Mouse (Mus musculus): ENCODE data around the gene Corin.

Corin gene

GRCm38 (mm10) chr5:72435085-72435484 lies 69.2 kb downstream of the Corin start:
- DNase-seq: no peak

DNA sequence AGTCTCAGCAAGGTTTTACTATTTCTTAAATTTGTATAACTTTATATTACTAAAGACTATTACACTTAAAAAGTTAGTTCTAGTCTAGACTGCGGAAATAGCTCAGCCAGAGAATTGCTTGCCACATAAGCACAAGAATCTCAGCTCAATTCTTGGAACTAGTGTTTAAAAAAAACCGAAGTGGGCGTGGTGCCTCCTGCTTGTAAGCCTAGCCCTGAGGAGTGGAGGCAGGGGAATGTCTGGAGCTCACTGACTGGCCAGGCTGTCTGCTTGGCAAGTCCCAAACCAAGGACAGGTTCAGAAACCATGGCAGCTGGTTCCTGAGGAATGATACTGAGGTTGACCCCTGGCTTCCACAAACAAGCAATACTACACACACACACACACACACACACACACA lies 72.4 kb downstream of the Corin start:
- no peak for DNase-seq

DNA sequence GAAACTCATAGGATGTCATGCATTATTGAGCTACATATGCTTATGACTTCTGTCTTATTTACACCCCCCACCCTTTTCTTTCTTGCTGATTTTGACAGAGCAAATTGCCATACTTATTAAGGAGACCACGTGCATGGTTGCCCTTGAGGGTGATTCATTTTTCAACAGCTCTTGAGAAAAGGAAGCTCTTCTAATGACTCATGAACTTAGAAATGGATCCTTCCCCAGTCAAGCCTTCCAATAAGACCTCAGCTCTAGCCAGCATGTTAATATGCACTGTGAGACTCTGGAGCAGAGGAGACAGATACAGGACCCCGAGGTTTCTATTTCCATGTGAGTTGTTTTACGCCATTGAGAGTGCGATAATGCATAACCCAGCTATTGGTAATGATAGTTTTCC lies 76.7 kb downstream of the Corin start:
- DNase-seq: no peak

DNA sequence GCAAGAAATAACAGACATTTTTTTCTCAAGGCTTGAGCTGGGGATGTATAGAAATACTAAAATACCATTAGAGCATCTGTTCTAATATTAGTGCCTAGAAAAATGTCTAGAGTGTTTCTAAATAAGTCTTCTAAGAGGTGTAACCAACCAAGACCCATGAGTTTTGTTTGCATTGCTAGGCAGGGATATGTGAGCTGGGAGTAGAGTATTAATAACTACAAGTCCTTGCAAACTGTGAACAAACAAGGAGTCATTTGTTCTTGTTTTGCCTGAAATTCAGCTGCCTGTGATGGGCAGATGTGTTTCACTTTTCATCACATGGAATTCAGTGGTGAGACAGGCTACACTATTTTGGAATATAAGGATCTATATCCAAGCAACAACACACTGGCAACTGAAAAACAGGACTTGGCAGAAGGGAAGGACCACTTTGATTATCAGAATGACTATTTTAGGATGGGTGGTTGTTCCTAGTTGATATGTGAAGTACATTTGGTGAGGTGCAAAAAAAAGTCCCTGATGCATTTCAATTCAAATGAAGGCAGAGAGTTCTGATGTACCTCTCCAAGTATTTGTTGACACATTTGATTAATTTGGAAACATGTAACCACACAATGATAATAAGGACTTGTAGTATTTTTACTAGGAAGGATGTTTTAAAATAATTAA lies 78.8 kb downstream of the Corin start:
- no peak for DNase-seq

- DNase-seq: peak; percentile 10
Observed at GRCm38 (mm10) chr5:72411874-72412329, 92.4 kb downstream of the Corin start.

DNA sequence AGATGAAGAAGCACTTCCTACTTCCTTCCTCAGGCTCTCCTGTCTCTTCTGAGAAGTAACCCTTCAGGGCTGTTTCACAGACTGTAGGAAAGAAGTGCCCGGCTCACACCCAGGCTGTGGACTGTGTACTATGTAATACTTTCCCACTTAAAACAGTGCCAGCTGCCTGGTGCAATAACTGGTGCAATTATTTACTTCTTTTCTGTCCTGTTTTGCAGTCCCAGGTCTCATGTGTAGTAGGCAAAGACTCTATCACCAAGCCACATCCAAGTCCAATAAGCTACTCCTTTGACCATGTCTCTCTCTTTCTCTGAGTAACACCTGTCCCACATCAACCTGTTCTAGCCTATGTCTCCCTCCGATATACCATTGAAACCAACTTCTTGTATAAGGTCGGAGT lies 93.4 kb downstream of the Corin start:
- no peak for DNase-seq

GRCm38 (mm10) chr5:72403376-72403775 lies 100.9 kb downstream of the Corin start:
- DNase-seq: no peak

GRCm38 (mm10) chr5:72402913-72403312 lies 101.4 kb downstream of the Corin start:
- DNase-seq: no peak

DNA sequence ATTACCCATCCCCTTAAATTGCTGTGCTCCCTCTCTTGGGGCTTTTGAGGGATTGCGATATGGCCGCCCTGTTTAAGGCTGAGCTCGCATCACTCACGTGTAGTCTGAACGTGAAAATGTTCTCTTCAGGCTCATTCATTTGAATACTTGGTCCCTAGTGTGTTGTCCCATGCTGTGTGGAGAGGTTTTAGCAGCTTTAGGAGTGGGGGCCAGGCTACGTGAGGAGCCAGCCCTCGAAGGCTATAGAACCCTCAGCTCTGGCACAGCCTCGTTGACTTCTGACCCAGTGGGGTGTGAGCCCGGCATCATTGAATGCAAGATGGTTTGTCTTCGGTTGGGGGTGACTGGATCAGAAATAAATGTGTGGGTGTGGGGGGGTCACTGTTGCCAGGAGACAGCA lies 102.5 kb downstream of the Corin start:
- DNase-seq: no peak

DNA sequence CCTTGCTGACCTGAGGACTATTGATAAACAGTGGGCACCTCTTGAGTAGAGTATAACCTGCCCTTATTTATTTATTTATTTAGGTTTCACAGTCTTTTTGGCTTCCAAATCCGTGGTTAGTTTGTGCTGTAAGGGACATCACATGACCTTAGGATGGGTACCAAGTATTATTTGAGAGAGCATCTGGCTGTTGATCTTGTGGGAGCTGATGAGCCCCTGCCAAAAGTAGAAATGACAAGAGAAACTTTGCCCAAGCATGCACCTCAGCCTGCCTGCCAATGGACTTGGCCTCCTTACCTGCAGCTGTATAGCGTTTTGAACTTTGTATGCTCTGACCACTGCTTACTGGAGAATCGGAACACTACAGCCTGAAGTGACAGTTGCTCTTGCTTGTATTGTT lies 103.0 kb downstream of the Corin start:
- no peak for DNase-seq

DNA sequence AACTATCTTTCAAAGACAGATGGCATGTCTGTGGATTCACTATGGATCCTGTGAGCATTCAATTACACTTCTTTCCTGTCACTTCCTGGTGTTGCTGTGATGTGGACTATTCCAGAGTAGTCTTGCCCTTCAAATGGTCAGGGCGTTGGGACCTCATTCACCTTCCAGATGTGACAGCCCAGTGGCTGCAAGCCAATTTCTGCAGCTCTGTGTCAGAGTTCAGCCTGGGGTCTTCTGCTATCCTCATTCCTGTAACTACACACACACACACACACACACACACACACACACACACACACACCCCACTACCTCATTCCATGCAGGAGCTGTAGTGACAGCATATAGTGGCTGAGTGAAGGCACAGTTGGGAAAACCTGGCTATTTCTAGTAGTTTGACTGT lies 122.1 kb downstream of the Corin start:
- no peak for DNase-seq

- no peak for DNase-seq
Observed at GRCm38 (mm10) chr5:72380616-72381015, 123.7 kb downstream of the Corin start.

DNA sequence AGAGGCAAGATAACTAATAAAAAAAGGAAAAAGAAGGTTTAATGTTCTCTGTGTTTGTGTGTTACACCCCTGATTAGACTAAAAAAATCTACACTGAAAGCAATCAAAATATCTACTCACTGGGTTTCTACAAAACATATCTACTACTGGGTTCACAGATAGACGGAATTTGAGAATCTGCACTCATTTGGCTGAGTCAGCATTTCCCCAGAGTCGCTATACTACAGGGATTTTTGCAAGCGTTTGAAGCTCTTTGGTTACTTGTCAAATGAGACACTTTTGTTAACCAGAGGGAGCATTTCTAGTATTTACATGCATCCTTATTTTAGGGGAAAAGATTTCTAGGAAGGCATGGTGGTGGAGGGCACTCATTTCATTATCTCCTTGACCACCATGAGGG lies 136.3 kb downstream of the Corin start:
- no peak for DNase-seq

DNA sequence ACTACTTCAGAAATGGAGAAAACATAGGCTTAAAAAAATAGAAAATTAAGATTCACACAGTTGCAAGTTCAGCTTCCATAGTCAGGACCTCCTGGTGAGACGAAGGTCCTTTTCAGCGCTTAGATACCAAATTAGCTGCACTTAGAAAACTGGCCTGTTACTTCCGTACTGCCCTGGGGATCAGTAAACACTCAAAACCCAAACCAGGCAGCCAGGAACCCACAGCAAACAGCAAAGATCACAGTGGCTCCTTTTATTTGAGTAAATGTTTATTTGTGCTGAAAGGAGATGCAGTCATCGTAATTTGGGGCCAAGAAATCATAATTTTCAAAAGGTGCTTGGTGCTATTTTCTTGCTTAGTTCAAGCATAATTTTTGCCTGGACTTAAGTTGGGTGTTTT lies 138.5 kb downstream of the Corin start:
- DNase-seq: no peak

DNA sequence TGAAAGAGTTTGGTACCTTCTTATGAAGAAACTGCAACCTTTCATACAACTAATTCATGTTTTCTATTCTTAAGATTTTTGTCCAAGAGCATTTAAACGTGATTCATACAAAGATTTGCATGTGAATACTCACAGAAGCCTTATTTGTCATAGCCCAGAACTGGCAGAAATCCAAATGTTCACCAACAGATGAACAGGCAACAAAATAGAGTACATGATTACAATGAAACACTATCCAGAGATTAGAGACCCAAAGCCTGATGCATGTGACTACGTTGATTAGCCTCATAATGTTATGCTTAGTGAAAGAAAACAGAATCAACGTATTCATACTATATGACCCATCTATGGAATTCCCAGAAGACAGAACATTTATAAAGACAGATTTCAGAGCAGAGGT lies 140.4 kb downstream of the Corin start:
- DNase-seq: no peak

DNA sequence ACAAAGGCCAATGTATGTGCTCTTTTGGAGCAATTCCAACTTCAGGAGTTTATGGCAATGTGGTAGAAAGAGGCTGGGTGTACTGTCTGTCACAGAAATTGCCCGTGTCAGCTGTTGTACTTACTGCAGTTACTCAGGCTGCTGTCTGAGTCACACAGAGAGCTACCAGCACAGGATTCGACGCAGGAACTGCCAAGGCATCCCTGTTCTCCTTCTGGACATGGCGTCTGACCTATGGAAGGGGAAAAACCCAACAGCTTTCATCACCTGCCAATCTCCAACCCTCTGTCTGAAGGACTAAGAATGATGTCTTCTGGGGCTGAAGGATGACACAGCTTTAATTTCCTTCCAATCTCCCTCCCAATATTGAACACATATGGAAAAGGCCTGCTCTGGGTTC lies 150.5 kb downstream of the Corin start:
- DNase-seq: no peak

DNA sequence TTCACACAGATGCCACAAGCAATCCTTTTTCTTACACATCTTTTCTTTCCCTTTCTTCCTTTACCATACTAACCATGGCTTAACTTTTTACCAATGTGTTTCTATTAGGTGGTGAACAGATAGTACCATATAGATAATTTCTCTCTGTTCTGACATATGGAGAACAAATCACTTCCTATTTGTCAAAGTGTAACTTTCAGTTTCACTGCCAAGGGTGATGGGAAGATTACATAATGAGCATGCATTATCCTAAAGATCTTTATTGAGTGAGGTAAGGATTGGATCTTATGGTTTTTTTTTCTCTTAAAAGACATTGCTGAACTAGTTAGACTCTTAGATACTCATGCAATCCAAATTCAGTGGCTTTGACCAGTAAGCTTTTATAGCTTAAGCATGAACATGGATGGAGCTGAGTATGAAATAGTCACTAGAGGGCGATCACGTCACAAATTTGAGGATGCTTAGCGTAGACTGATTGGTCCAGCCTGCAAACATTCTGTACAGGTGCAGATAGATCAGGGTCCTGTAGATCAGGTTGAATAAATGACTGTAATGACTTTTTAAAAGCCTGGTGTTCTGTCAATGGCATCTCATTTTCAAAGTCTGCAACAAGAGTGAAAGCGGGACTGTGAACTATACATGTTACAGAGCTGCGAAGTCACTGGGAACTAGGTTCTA lies 154.1 kb downstream of the Corin start:
- DNase-seq: peak; percentile 48

GRCm38 (mm10) chr5:72348591-72348990 lies 155.7 kb downstream of the Corin start:
- no peak for DNase-seq

DNA sequence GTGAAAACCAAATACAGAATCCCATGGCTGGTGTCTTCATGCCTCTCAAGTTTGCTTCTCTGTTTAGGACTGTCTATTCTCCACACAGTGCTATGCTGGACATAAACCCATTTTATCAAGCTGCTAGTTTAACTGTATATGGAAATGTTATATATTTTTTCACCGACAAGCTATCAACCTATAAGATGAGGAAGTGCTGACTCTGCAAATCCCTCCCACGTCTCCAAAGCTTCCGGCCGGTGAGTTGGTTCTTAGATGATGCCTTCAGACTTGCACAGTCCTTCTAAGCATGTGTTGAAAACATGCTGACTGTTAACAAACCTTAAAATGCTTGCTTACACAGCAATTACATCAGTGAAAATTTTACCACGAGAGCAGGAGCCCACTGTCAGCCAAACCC lies 168.4 kb downstream of the Corin start:
- no peak for DNase-seq

DNA sequence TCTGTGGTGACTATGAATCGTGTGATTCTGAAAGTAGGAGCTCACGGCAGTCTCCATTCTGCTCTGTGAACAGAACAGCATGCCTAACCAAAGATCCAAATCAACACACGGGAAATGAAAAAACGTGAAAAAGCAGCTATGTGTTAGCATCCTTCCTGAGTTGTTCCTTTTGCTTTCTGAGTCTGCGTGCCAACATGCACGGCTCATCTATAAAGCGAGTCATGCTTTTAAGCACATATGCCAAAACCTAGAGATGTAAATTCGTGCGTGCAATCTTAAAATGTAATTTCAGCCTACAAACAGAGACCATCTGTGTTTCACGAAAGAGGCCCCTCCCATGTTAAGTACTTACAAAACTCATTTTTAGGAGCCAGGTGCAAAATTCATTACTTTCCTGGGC lies 171.4 kb downstream of the Corin start:
- DNase-seq: no peak

- DNase-seq: no peak
Observed at GRCm38 (mm10) chr5:72331217-72331616, 173.1 kb downstream of the Corin start.

DNA sequence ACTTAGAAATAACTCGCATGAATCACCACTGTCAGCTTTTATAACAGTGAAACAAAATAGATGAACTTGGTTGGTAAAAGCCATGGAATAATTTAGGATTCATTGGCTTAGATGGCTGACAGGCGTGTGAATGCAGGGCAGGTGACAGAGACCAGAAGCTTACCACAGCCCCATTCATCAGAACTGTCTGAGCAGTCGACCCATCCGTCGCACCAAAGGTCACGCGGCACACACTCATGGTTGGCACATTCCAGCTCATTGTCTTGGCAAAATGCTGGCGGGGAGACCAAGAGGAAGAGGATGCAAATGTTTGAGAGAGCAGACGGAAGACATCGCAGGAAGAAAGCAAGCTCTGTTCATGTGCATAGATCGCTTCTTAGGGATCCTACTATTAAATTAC lies 173.6 kb downstream of the Corin start:
- DNase-seq: peak; percentile 11

GRCm38 (mm10) chr5:72329453-72329852 lies 174.8 kb downstream of the Corin start:
- no peak for DNase-seq

DNA sequence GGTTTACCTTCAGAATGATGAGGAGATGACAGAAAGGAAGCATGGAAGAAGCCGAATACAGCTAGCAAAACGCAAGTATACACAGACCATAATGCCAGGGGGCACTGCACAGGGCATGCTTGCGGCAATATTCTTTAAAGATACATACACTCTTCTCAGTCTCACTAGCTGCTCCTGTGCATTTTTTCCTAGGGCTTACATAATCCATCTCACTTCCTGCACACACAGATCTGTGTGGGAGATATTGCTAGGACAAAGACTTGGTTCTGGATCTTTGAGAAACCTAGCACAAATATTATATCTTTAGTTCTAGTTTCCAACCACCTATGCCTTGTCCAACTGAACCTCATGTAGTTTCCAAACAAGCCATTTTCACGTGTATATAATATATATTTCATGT lies 189.0 kb downstream of the Corin start:
- no peak for DNase-seq

Measured in kidney, postnatal 10 days (tissue).